Mouse (Mus musculus) ES-E14 (cell line): ENCODE data around the gene Suclg1. TPM values are rescaled to one million over a fixed set of nuclear protein-coding genes. Genes with fewer than 3 reads are reported as not detected.

Experiments
- DNase-seq: peaks from one replicate; pipeline ENCODE4 v3.0.0-alpha.2; 2013; ENCODE audit warnings: low read depth, low spot score
- H3K27ac ChIP-seq: 2 replicates; pipeline ENCODE4 v1.5.1; 2012; ENCODE audit warnings: low read depth, mild to moderate bottlenecking, low read length, moderate library complexity, mixed read lengths; ENCODE audit not compliant: poor library complexity, insufficient read depth, severe bottlenecking
- H3K36me3 ChIP-seq: 2 replicates; pipeline ENCODE4 v1.6.1; 2012; ENCODE audit warnings: mild to moderate bottlenecking, low read length, moderate library complexity, mixed read lengths; ENCODE audit not compliant: control insufficient read depth, poor library complexity, insufficient read depth, severe bottlenecking
- H3K4me1 ChIP-seq, 2 experiments: fragments of 150-350 bp in 1 of 2; sonication (generic) in 1 of 2; 2 replicates each; pipeline ENCODE4 v1.6.1; 2012; ENCODE audit warnings: low read length in 2 of 2, mild to moderate bottlenecking in 1 of 2, mixed read lengths in 1 of 2; ENCODE audit not compliant: control insufficient read depth in 2 of 2, insufficient read depth in 2 of 2, poor library complexity in 1 of 2
- H3K4me3 ChIP-seq, 2 experiments: fragments of 150-350 bp in 1 of 2; sonication (generic) in 1 of 2; 2 replicates each; pipeline ENCODE4 v1.5.1; 2012; ENCODE audit warnings: low read length in 2 of 2, low read depth in 1 of 2, mild to moderate bottlenecking in 1 of 2, mixed read lengths in 1 of 2; ENCODE audit not compliant: insufficient read depth in 1 of 2, poor library complexity in 1 of 2, severe bottlenecking in 1 of 2
- H3K9ac ChIP-seq: 2 replicates; pipeline ENCODE4 v1.6.1; 2012; ENCODE audit warnings: low read depth, mild to moderate bottlenecking, low read length, mixed read lengths; ENCODE audit not compliant: poor library complexity, insufficient read depth, severe bottlenecking
- H3K9me3 ChIP-seq: fragments of 150-350 bp; sonication (generic); 2 replicates; pipeline ENCODE4 v1.6.1; 2012; ENCODE audit warnings: low read depth, mild to moderate bottlenecking, low read length; ENCODE audit not compliant: control insufficient read depth, insufficient read depth
- CHD2 ChIP-seq: IDR thresholded peaks from 2 replicates; pipeline ENCODE4 v1.6.1; 2014; ENCODE audit warnings: mild to moderate bottlenecking, low read depth, low read length, inconsistent platforms
- HCFC1 ChIP-seq: IDR thresholded peaks from 2 replicates; pipeline ENCODE4 v1.6.1; 2012; ENCODE audit warnings: low read length, inconsistent platforms, borderline replicate concordance; ENCODE audit not compliant: insufficient read depth
- MAFK ChIP-seq: IDR thresholded peaks from 2 replicates; pipeline ENCODE4 v1.6.1; 2014; ENCODE audit warnings: mild to moderate bottlenecking, low read depth, low read length, inconsistent platforms; ENCODE audit not compliant: insufficient read depth
- ZC3H11A ChIP-seq: IDR thresholded peaks from 2 replicates; pipeline ENCODE4 v1.6.1; 2012; ENCODE audit warnings: low read depth, mild to moderate bottlenecking, inconsistent platforms, low read length, borderline replicate concordance
- ZNF384 ChIP-seq: IDR thresholded peaks from 2 replicates; pipeline ENCODE4 v1.6.1; 2012; ENCODE audit warnings: low read depth, low read length, inconsistent platforms
- in situ Hi-C, 2 experiments: fragments of 600-800 bp; cut with MboI; formaldehyde crosslinking; loops; one replicate each; pipeline ENCODE4 v1.15.1; 2025; ENCODE audit warnings: low sequenced_read_pairs in 2 of 2, inconsistent platforms in 1 of 2; ENCODE audit not compliant: unreplicated experiment in 2 of 2
- total RNA-seq: library from RNA; depleted of rRNA; stranded (reverse); fragments of 300-350 nt; gene quantifications from 2 replicates; pipeline ENCODE4 v1.2.3, GENCODE M21; 2012

Gene Suclg1
- total RNA-seq, 1 experiment, result 99.7 TPM

GRCm38 (mm10) chr6:73228881-73229280, 19.3 kb upstream of the Suclg1 start:
- no peak for DNase-seq
- TF ChIP-seq CHD2 (no peak), ZNF384 (no peak), MAFK (no peak), ZC3H11A (no peak), HCFC1 (no peak)
- in situ Hi-C loops, result loop anchor here in 1 of 2 experiments (25.0 kb wide), 1 partner anchor 292 kb away; no protein-coding TSS in a partner anchor
- Histone ChIP-seq H3K27ac (no peak overlapping the region), H3K9me3 (no peaks in the 10 kb centered on the region), H3K4me1 (peaks cover 0 to 3% of the 10 kb centered on the region in 2 experiments; a peak in 3 of 4 replicates), H3K4me3 (no peak overlapping the region), H3K9ac (no peak overlapping the region), H3K36me3 (no peaks in the 10 kb centered on the region)

- Histone ChIP-seq H3K4me1 (peaks cover 0 to 2% of the 10 kb centered on the region in 2 experiments; a peak in 2 of 4 replicates), H3K9ac (no peak overlapping the region), H3K36me3 (no peaks in the 10 kb centered on the region), H3K27ac (no peak overlapping the region), H3K4me3 (peak overlapping the region in 1 of 2 experiments; percentile 50; a peak in 1 of 4 replicates), H3K9me3 (0 out of 2 replicates have a peak, but pooled peaks cover under 1% of the 10 kb centered on the region)
- in situ Hi-C loops, result loop anchor here in 1 of 2 experiments (25.0 kb wide), 1 partner anchor 295 kb away; no protein-coding TSS in a partner anchor
- no peak for DNase-seq
- TF ChIP-seq ZC3H11A, result no peak
- TF ChIP-seq HCFC1, result no peak
- no peak for TF ChIP-seq MAFK
- no peak for TF ChIP-seq CHD2
- TF ChIP-seq ZNF384, result no peak
Observed at GRCm38 (mm10) chr6:73232152-73232584, 16.0 kb upstream of the Suclg1 start.

GRCm38 (mm10) chr6:73233202-73233726, 14.9 kb upstream of the Suclg1 start:
- Histone ChIP-seq H3K27ac (no peak overlapping the region), H3K9me3 (0 out of 2 replicates have a peak, but pooled peaks cover 2% of the 10 kb centered on the region), H3K9ac (no peak overlapping the region), H3K36me3 (no peaks in the 10 kb centered on the region), H3K4me3 (no peak overlapping the region), H3K4me1 (peaks cover 0 to 2% of the 10 kb centered on the region in 2 experiments; a peak in 2 of 4 replicates)
- in situ Hi-C loops, result loop anchor here in 1 of 2 experiments (25.0 kb wide), 1 partner anchor 296 kb away; no protein-coding TSS in a partner anchor
- TF ChIP-seq HCFC1 (no peak), ZC3H11A (no peak), CHD2 (no peak), ZNF384 (no peak), MAFK (no peak)
- DNase-seq, result no peak

GRCm38 (mm10) chr6:73234302-73234900, 13.8 kb upstream of the Suclg1 start:
- no peak for TF ChIP-seq HCFC1
- no peak for TF ChIP-seq ZC3H11A
- TF ChIP-seq CHD2, result no peak
- TF ChIP-seq MAFK, result no peak
- TF ChIP-seq ZNF384, result no peak
- no peak overlapping the region for H3K9ac ChIP-seq
- DNase-seq, result no peak
- 0 out of 2 replicates have a peak, but pooled peaks cover 2% of the 10 kb centered on the region for H3K9me3 ChIP-seq
- H3K36me3 ChIP-seq, result no peaks in the 10 kb centered on the region
- H3K4me3 ChIP-seq, result no peak overlapping the region
- in situ Hi-C loops, result loop anchor here in 1 of 2 experiments (25.0 kb wide), 1 partner anchor 297 kb away; no protein-coding TSS in a partner anchor
- no peak overlapping the region for H3K27ac ChIP-seq
- H3K4me1 ChIP-seq, result peaks cover 0 to 2% of the 10 kb centered on the region in 2 experiments; a peak in 2 of 4 replicates
